Mouse (Mus musculus): ENCODE measurements around the gene Focad.

GRCm38 (mm10) chr4:88372293-88373224 lies 278.1 kb downstream of the Focad start:
- TF ChIP-seq EP300 (IDR thresholded peaks at IDR 0.05; ENCODE audit: insufficient read depth, low read depth, low read length) (no peak), CTCF (IDR thresholded peaks at IDR 0.05; ENCODE audit: low read depth, low read length) (no peak)

Data from ES-Bruce4 (cell line).